Mouse (Mus musculus): ENCODE measurements around the gene Srsf10. TPM values are rescaled to one million over a fixed set of nuclear protein-coding genes. Genes with fewer than 3 reads are reported as not detected.

The Srsf10 gene
- total RNA-seq (2018; cell fraction: chromatin; rRNA removed): 100 to 1,000 TPM; 133 to 333 (median 221) TPM
- total RNA-seq (2018; cell fraction: cytosol; rRNA removed): 10 to 100 TPM; 36.4 to 57.5 (median 44.8) TPM
- 100 to 1,000 TPM; 102 to 294 (median 170) TPM for total RNA-seq (2018; cell fraction: nucleus; rRNA removed)
- 50.4 to 69.4 TPM (median 56.2 TPM) in 3 replicates for polyA plus RNA-seq (2018)

DNA sequence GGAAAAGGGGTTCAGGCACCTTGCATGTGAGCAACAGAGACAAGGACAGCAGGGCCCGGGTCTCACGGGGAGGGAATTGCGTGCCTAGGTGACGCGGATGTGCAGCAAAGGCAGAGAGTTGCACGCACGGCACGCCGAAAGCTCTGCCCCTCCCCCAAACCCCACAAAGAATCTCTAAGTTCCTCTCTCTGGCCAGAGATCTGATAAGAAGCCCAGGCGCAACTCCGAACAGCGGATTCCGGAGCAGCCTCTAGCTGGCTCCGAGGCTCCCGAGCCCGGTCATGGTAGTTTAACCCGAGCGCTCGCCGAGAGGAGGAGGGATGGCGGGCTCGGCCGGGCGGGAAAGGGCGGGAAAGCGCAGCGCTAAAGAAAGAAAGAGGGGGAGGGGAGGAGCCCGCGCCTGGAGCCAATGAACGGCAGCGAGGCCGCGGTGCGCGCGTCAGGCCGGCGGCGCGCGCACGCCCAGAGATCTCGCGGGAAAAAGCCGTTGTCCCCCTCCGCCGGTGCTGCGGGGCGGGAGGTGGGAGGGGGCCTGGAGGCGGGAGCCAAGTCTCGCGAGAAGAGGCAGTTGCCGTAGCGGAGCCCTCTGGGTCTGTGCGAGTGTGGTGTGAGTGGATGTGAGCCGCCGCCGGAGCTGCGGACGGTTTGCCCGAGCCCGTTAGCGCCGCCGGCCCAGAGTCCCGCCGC lies at the start of gene Srsf10:
Gene Srsf10, plus strand, starts transcription at position 212 of the 687 bp plus-strand sequence.
- peaks cover 42% of the 10 kb centered on the region for H3K79me2 ChIP-seq (ENCODE audit: inconsistent target)
- no peaks in the 10 kb centered on the region for H3K36me3 ChIP-seq (ENCODE audit: inconsistent target)
- 2% methylated on average over 53 of the region's 67 CpGs for WGBS (ENCODE audit: missing documents)
- H3K27ac ChIP-seq: peak within 1 kb of the TSS; percentile 90
- H3K4me3 ChIP-seq (ENCODE audit: inconsistent target): peak within 1 kb of the TSS; percentile 84

DNA sequence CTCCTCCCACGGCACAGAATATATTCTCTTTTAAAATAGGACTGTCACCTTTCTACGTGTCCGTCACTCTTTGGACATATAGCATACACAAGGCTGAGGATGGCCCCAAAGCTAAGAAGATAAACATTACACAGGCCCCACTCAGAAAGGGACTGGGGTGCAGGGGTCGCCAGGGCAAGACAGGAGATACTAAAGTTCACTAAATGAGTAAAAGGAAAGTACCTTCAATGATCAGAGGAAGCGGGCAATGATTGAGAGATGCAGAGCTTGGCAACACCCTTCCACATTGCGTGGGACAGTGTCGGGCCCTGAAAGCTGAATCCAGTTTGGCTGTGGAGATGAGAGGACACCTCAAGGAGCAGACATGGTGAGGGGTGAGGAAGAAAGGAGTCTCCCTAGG lies 40.7 kb upstream of the Srsf10 start:
- WGBS (ENCODE audit: missing documents): 93% methylated on average over 7 of the region's 7 CpGs
- Histone ChIP-seq H3K27ac (no peak overlapping the region), H3K4me3 (ENCODE audit: inconsistent target) (no peak overlapping the region), H3K79me2 (ENCODE audit: inconsistent target) (no peaks in the 10 kb centered on the region), H3K36me3 (ENCODE audit: inconsistent target) (no peaks in the 10 kb centered on the region)

DNA sequence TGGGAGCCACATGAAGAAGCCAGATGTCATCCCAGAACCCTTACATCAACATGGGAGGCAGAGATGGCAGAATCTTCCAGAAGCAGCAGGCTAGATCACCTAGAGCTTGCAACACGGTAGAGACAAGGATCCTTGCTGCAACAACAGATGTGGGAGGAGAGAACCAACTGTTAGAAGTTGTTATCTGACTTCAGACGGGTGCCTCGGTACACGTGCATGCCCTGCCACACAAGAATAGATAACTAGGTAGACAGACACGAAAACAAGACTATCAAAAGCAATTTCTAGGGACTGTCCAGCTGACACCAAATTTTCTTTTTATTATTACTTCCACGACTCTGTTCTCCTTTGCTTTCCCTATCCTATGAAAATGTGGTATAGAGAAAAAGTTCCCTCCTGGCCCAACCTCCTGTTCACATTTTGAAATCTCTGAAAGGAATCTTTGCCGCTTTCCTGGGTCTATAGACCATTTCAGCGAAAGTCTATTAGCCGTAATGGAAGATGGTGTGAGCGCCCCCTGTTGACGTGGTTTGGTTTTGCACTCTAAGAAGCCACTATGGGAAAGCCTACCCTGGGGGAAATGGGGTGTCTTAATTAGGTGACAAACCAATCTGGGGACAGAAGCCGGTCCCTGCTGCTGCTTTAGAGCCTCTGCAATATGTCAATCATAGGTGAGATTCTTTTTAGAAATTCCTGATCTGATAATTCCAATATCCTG lies 38.5 kb upstream of the Srsf10 start:
- Histone ChIP-seq H3K36me3 (ENCODE audit: inconsistent target) (no peaks in the 10 kb centered on the region), H3K79me2 (ENCODE audit: inconsistent target) (no peaks in the 10 kb centered on the region), H3K27ac (no peak overlapping the region), H3K4me3 (ENCODE audit: inconsistent target) (no peak overlapping the region)
- 40% methylated on average over 12 of the region's 12 CpGs for WGBS (ENCODE audit: missing documents)

- no peak overlapping the region for H3K27ac ChIP-seq
- H3K36me3 ChIP-seq (ENCODE audit: inconsistent target): no peaks in the 10 kb centered on the region
- H3K79me2 ChIP-seq (ENCODE audit: inconsistent target): no peaks in the 10 kb centered on the region
- no peak overlapping the region for H3K4me3 ChIP-seq (ENCODE audit: inconsistent target)
- WGBS (ENCODE audit: missing documents): 98% methylated on average over 3 of the region's 3 CpGs
Observed at GRCm38 (mm10) chr4:135818366-135818765, 37.2 kb upstream of the Srsf10 start.

DNA sequence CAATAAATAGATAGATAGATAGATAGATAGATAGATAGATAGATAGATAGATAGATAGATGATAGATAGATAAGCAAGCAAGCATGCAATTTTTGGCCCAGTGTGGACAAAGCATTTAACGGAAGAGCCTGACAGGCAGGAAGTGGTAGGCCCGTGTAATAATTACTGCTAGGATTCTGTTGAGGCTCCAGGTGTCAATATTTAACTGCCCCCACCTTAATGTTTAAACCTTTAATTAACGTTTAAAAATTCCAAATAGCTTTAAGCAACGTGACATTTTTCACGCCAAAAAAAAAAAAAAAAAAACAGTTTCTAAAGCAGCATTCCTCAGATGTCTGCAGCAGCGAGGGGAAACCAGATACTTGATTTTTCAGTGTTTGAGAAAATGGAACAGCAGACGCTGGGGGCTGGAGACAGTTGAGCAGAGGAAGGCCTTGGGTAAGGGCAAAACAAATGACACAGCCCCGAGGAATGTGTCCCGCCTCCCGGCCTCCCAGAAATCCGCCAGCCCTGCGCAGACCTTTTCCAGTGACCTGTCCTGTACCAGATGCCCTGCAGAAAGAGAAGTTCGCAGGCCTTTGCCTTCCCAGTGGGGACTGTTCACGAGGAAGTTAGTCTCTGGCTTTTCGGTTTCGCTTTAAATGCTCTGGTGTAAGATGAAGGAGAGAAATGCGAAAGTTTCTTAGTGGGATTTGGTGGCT lies 35.6 kb upstream of the Srsf10 start:
- Histone ChIP-seq H3K36me3 (ENCODE audit: inconsistent target) (no peaks in the 10 kb centered on the region), H3K4me3 (ENCODE audit: inconsistent target) (no peak overlapping the region; the same call in 1 of the 2 replicates), H3K27ac (no peak overlapping the region), H3K79me2 (ENCODE audit: inconsistent target) (no peaks in the 10 kb centered on the region)
- WGBS (ENCODE audit: missing documents): 15% methylated on average over 17 of the region's 17 CpGs

DNA sequence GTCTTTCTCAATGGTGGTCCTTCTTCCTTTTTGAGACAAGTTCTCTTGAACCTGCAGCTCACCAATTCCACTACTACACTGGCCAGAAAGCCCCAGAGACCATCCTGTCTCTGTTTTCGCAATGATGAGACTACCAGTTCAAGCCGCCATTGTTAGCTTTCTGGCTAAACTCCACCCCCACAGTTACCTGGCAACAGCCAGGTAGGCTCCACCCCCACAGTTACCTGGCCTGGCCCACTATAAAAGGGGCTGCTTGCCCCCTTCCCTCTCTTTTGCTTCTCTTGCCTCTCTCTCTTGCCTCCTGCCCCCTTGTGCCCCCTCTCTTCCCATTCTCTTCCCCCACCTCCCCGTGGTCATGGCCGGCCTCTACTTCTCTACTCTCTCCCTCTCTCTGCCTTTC lies 33.8 kb upstream of the Srsf10 start:
- 93% methylated on average over 4 of the region's 4 CpGs for WGBS (ENCODE audit: missing documents)
- H3K79me2 ChIP-seq (ENCODE audit: inconsistent target): no peaks in the 10 kb centered on the region
- no peaks in the 10 kb centered on the region for H3K36me3 ChIP-seq (ENCODE audit: inconsistent target)

GRCm38 (mm10) chr4:135823298-135823697 lies 32.2 kb upstream of the Srsf10 start:
- no peak overlapping the region for H3K27ac ChIP-seq
- WGBS (ENCODE audit: missing documents): 89% methylated on average over 2 of the region's 2 CpGs
- no peaks in the 10 kb centered on the region for H3K36me3 ChIP-seq (ENCODE audit: inconsistent target)

More for the DNA sequence above, 33.8 kb upstream of the Srsf10 start:
- H3K4me3 ChIP-seq (ENCODE audit: inconsistent target): no peak overlapping the region
- H3K27ac ChIP-seq: no peak overlapping the region

DNA sequence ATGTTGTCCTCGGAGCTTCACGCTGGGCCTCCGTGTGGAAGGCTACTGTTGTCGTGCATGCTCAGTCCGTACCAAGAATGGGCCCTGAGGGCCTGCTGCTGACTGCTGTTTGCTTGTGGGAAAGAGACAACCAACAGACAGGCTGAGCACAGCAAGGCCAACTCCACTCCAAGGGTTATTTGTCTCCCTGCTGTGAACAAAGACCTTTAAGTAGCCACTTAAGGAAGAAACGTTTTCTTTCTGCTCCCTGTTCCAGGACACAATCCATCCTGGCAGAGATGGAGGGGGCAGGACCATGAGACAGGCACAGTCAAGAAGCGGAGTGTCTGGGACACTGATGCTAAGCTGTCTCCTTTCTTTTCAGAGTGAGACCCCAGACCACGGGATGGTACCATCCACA lies 31.3 kb upstream of the Srsf10 start:
- Histone ChIP-seq H3K27ac (no peak overlapping the region), H3K79me2 (ENCODE audit: inconsistent target) (no peaks in the 10 kb centered on the region), H3K36me3 (ENCODE audit: inconsistent target) (no peaks in the 10 kb centered on the region), H3K4me3 (ENCODE audit: inconsistent target) (no peak overlapping the region)
- 87% methylated on average over 8 of the region's 8 CpGs for WGBS (ENCODE audit: missing documents)

More at GRCm38 (mm10) chr4:135823298-135823697, 32.2 kb upstream of the Srsf10 start:
- Histone ChIP-seq H3K4me3 (ENCODE audit: inconsistent target) (no peak overlapping the region), H3K79me2 (ENCODE audit: inconsistent target) (no peaks in the 10 kb centered on the region)

DNA sequence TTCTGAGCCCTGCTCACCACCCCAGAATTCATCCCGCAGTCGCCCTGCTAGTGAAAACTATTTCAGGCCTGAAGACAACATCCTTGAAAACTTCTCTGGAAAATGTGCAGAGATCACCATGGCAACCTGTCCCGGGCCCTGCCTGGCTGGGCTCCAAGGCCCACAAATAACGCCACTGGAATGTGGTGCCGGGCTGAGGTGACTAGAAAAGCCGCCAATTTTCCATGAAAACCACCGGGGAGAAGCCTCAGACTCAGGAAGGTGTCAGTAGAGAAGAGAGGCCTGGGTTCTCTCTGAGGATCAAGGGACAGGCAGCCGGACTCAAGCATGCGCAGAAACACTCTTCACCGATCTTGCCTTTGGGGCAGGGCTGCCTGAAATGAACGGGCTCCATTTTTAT lies 27.1 kb upstream of the Srsf10 start:
- H3K4me3 ChIP-seq (ENCODE audit: inconsistent target): no peak overlapping the region
- H3K36me3 ChIP-seq (ENCODE audit: inconsistent target): no peaks in the 10 kb centered on the region
- no peak overlapping the region for H3K27ac ChIP-seq
- 95% methylated on average over 11 of the region's 11 CpGs for WGBS (ENCODE audit: missing documents)
- no peaks in the 10 kb centered on the region for H3K79me2 ChIP-seq (ENCODE audit: inconsistent target)

DNA sequence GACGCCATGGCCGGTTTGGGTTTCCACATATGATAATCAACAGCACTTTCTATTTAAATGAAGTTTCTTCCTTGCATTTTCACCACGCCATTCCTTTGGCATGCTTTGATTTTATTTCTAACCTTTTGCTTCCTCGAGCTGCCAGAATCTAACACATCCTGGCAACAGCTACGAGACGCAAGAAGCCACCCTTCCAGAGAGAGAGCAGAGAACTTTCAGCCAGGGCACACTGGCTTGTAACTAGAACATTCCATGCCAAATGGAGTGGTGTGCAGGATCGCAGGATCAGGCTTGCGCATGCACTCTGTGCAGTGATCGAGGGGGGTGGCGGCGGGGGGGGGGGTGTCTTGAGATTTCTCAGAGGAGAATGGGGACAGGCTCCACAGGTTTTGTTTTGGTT lies 23.5 kb upstream of the Srsf10 start:
- Histone ChIP-seq H3K79me2 (ENCODE audit: inconsistent target) (no peaks in the 10 kb centered on the region), H3K4me3 (ENCODE audit: inconsistent target) (no peak overlapping the region), H3K27ac (no peak overlapping the region), H3K36me3 (ENCODE audit: inconsistent target) (no peaks in the 10 kb centered on the region)
- WGBS (ENCODE audit: missing documents): 93% methylated on average over 11 of the region's 11 CpGs

DNA sequence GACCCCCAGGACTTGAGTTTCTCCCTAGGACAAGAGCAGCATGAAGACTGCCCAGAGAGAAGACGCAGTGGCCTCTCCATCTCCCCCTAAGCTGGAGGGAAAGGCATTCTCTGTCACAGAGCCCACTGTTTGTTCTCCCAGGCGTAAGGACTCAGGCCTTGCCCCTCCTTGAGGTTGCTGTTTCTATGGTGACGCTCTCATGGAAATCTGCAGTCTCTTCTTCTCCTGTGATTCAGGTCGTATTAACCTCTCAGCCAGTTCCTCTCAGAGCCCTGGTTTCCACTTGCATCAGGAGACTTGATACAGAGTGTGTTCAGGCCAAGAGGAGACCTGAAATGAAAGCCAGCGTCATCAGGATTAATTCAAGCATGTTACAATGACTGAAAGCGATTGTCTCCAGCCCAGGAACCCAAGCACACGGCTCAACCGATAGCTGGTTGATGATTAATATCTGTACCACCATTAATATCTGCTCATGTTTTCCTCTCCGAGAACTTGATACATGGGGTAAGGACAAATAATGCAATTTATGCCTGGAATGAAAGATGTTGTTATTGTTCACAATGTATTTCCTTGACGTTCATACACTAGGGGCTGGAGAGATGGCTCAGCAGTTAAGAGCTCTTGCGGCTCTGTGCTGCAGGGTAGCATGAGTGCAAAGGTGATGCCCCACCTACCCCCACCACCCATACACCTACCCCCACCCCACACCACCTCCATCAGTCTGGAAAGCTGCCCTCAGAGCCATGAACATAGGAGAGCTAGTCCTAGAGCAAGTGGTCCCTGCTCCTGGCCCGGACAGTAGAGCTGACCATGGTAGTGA lies 22.0 kb upstream of the Srsf10 start:
- Histone ChIP-seq H3K27ac (no peak overlapping the region), H3K4me3 (ENCODE audit: inconsistent target) (no peak overlapping the region), H3K79me2 (ENCODE audit: inconsistent target) (no peaks in the 10 kb centered on the region), H3K36me3 (ENCODE audit: inconsistent target) (no peaks in the 10 kb centered on the region)
- 89% methylated on average over 12 of the region's 12 CpGs for WGBS (ENCODE audit: missing documents)

DNA sequence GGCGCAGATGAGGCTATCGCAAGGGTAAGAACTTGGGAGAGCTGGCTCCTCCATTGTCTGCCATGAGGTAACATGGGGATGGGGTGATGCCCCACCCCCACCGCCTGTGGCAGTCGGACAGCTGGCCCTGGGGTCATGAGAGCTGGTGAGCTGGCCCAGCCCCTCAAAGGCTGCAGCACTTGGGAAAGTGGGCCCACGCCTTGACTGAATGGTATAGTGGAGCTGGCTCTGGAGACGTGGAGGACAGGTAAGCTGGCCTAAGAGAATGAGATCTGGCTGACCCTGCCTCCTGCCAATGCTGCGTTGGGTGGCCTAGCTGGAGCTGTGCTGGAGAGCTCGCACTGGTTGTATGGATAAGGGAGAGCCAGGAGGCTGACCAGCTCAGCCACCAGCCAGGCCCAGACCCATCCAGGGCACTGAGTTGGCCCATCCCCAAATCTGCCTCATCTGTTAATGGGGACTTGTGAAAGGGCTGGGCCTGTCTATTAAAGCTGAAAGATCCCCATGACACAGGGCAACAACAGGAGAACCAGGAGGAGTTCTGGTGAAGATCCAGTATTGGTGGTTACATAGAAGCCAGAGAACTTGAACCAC lies 21.3 kb upstream of the Srsf10 start:
- Histone ChIP-seq H3K27ac (no peak overlapping the region), H3K79me2 (ENCODE audit: inconsistent target) (no peaks in the 10 kb centered on the region), H3K36me3 (ENCODE audit: inconsistent target) (no peaks in the 10 kb centered on the region), H3K4me3 (ENCODE audit: inconsistent target) (no peak overlapping the region)
- WGBS (ENCODE audit: missing documents): 86% methylated on average over 8 of the region's 8 CpGs

GRCm38 (mm10) chr4:135838925-135839292 lies 16.6 kb upstream of the Srsf10 start:
- 76% methylated on average over 3 of the region's 3 CpGs for WGBS (ENCODE audit: missing documents)
- Histone ChIP-seq H3K36me3 (ENCODE audit: inconsistent target) (no peaks in the 10 kb centered on the region), H3K27ac (no peak overlapping the region), H3K4me3 (ENCODE audit: inconsistent target) (no peak overlapping the region), H3K79me2 (ENCODE audit: inconsistent target) (no peaks in the 10 kb centered on the region)
